In genomic region chr4:102568591-102568990, GRCm38 (mm10) we compare ENCODE assay signal across 7 mouse cellular contexts.
DNase-seq lines count a peak whose midpoint lies in the region; ATAC-seq lines count a peak whose summit lies in the region.

No protein-coding gene starts in this region.

- H3K9me3 ChIP-seq in kidney, embryonic 15.5 days (replicated peaks) = no peaks in the 10 kb centered on the region

- no peak overlapping the region for H3K4me3 ChIP-seq in kidney, embryonic 15.5 days (replicated peaks)

- 2% methylated on average over 4 of the region's 4 CpGs for WGBS in kidney, embryonic 15.5 days

- no peaks in the 10 kb centered on the region for H3K36me3 ChIP-seq in kidney, embryonic 15.5 days

- peak; percentile 70 for DNase-seq in 416B (ENCODE audit: low read depth)
- DNase-seq in CD4-positive helper T cell, adult 2 months (ENCODE audit: low read depth, low spot score) = peak; percentile 73
- DNase-seq in cerebellum, postnatal 14 days = peak; percentile 68 to 72
- peak; percentile 98 for DNase-seq in heart, adult 11 months
- peak; percentile 67 for DNase-seq in lung, postnatal 36 days
- DNase-seq in thymus, postnatal 0 days (ENCODE audit: low spot score) = peak; percentile 53

- H3K9ac ChIP-seq in kidney, embryonic 15.5 days = no peak overlapping the region

- ATAC-seq in kidney, embryonic 15.5 days (replicated peaks; ENCODE audit: low FRiP score) = 0 out of 2 replicates have a peak, but pooled peaks have one; percentile 26

- peaks cover 11% of the 10 kb centered on the region; the same call in 1 of the 2 replicates for H3K27me3 ChIP-seq in kidney, embryonic 15.5 days

- H3K4me2 ChIP-seq in kidney, embryonic 15.5 days = peak overlapping the region; percentile 40

- H3K4me1 ChIP-seq in kidney, embryonic 15.5 days = peaks cover 31% of the 10 kb centered on the region

- H3K27ac ChIP-seq in kidney, embryonic 15.5 days = peak overlapping the region; percentile 67
